Comparison of ENCODE assay signal across 11 mouse cellular contexts in genomic region chr10:30743275-30743674, GRCm38 (mm10).
"Had no signal": no experiment of that assay in that cellular context is flagged by ENCODE, and none has a peak within 500 bp of the region (broad histone marks: within the 10 kb centered on the region; RNA-seq: fewer than 3 reads in every experiment).

No protein-coding gene starts in this region.

- H3K27me3 ChIP-seq: limb, embryonic 15.5 days; liver, embryonic 13.5 days; midbrain, embryonic 13.5 days; neural tube, embryonic 15.5 days had no signal

- H3K4me1 ChIP-seq: limb, embryonic 15.5 days; midbrain, embryonic 13.5 days; neural tube, embryonic 15.5 days had no signal

- DNase-seq: kidney, postnatal 25 days; layer of hippocampus, postnatal 36 days; liver, embryonic 13.5 days; lung, adult 18-20 months; right cerebral cortex, adult 18-20 months; right cerebral cortex, postnatal 25 days; thymus, postnatal 4 days had no signal

- H3K9me3 ChIP-seq: limb, embryonic 15.5 days; liver, embryonic 13.5 days; midbrain, embryonic 13.5 days; neural tube, embryonic 15.5 days had no signal

- H3K4me3 ChIP-seq: limb, embryonic 15.5 days; liver, embryonic 13.5 days; midbrain, embryonic 13.5 days; myocyte; neural tube, embryonic 15.5 days had no signal

- H3K9ac ChIP-seq: limb, embryonic 15.5 days; liver, embryonic 13.5 days; midbrain, embryonic 13.5 days; neural tube, embryonic 15.5 days had no signal

- H3K36me3 ChIP-seq: limb, embryonic 15.5 days; liver, embryonic 13.5 days; midbrain, embryonic 13.5 days; neural tube, embryonic 15.5 days had no signal

- ATAC-seq: midbrain, embryonic 13.5 days had no signal

- H3K27ac ChIP-seq: limb, embryonic 15.5 days; liver, embryonic 13.5 days; midbrain, embryonic 13.5 days; neural tube, embryonic 15.5 days had no signal

- H3K4me2 ChIP-seq: limb, embryonic 15.5 days; liver, embryonic 13.5 days; midbrain, embryonic 13.5 days; neural tube, embryonic 15.5 days had no signal
